Mouse (Mus musculus) heart, embryonic 16.5 days (tissue): ENCODE measurements around the gene Mfng. TPM values are rescaled to one million over a fixed set of nuclear protein-coding genes. Genes with fewer than 3 reads are reported as not detected.

Experiments used
- ATAC-seq: fragments of 200-750 bp; cut with Nextera tagmentation; replicated peaks from 2 replicates; pipeline ENCODE4 v1.8.0; 2017; ENCODE audit warnings: moderate number of reproducible peaks; ENCODE audit not compliant: insufficient read depth, low FRiP score; ENCODE audit errors: extremely low read depth
- H3K27ac ChIP-seq: fragments of 300-500 bp; sonication (generic); 2 replicates; pipeline ENCODE4 v1.5.1; 2014; ENCODE audit warnings: mild to moderate bottlenecking, low read length, control low read depth, moderate library complexity
- H3K27me3 ChIP-seq: fragments of 300-500 bp; sonication (generic); 2 replicates; pipeline ENCODE4 v1.6.1; 2014; ENCODE audit warnings: low read length, mixed read lengths; ENCODE audit not compliant: control insufficient read depth, insufficient read depth
- H3K36me3 ChIP-seq: fragments of 300-500 bp; sonication (generic); 2 replicates; pipeline ENCODE4 v1.6.1; 2014; ENCODE audit not compliant: control insufficient read depth, insufficient read depth
- H3K4me1 ChIP-seq: fragments of 300-500 bp; sonication (generic); 2 replicates; pipeline ENCODE4 v1.6.1; 2014; ENCODE audit warnings: low read length, mixed read lengths; ENCODE audit not compliant: control insufficient read depth, insufficient read depth
- H3K4me2 ChIP-seq: fragments of 300-500 bp; sonication (generic); 2 replicates; pipeline ENCODE4 v1.6.1; 2014; ENCODE audit warnings: low read depth, mild to moderate bottlenecking, control low read depth, low read length
- H3K4me3 ChIP-seq: fragments of 300-500 bp; sonication (generic); 2 replicates; pipeline ENCODE4 v1.5.1; 2014; ENCODE audit warnings: mild to moderate bottlenecking, control low read depth, low read length
- H3K9ac ChIP-seq: fragments of 300-500 bp; sonication (generic); 2 replicates; pipeline ENCODE4 v1.6.1; 2014; ENCODE audit warnings: low read length, control low read depth
- H3K9me3 ChIP-seq: fragments of 300-500 bp; sonication (generic); replicated peaks from 2 replicates; pipeline ENCODE4 v1.6.1; 2016; ENCODE audit warnings: low read length; ENCODE audit not compliant: control insufficient read depth
- WGBS: fragments of 180-500 bp; shearing (Covaris S2); extraction: QIAGEN DNeasy Blood & Tissue Kit; methylation state at CpG from one replicate; pipeline ENCODE4 v1.1.7; 2014; 5-methylcytosine and 5-hydroxymethylcytosine counted together
- polyA plus RNA-seq: library from polyadenylated mRNA; unstranded; fragments of >200 nt; fragmentation: Nextera tagmentation; extraction: Ambion mirVana; gene quantifications from 2 replicates; pipeline ENCODE4 v1.2.1, GENCODE M21; 2015

Gene Mfng
- polyA plus RNA-seq, 1 experiment from 2014 or later = 19.8 TPM

- H3K4me3 ChIP-seq = no peak overlapping the region
- WGBS = 80% methylated on average over 2 of the region's 2 CpGs
- ATAC-seq = no peak
- H3K27me3 ChIP-seq = peaks cover 11% of the 10 kb centered on the region
- no peak overlapping the region for H3K4me2 ChIP-seq
- H3K36me3 ChIP-seq = no peaks in the 10 kb centered on the region; the same call in 1 of the 2 replicates
- no peak overlapping the region for H3K9ac ChIP-seq
- H3K9me3 ChIP-seq = no peaks in the 10 kb centered on the region
- peaks cover 44% of the 10 kb centered on the region for H3K4me1 ChIP-seq
- H3K27ac ChIP-seq = no peak overlapping the region
These were observed 32.1 kb upstream of the Mfng start for GRCm38 (mm10) chr15:78805351-78805750.

DNA sequence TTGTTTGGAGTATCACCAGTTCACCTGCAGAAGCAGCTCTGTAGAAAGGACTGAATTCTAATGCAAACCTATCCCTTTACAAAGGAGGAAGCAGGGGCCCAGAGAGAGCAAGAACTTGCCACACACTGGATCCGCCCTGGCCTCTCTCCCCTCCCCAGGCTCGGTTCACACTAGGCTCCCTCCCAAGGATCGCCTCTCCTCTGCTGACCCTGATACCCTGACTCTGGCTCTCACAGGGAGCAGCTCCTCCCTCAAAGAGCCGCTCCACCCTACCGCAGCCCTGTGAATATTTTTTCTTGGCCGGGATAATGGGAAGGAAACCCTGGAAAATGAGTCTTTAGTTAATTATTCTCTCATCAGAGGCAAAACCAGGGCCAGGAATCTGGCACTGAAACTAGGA lies 31.1 kb upstream of the Mfng start:
- no peak overlapping the region for H3K4me2 ChIP-seq
- WGBS = 29% methylated on average over 6 of the region's 6 CpGs

GRCm38 (mm10) chr15:78803499-78803900 lies 30.2 kb upstream of the Mfng start:
- Histone ChIP-seq H3K4me3 (peak overlapping the region; percentile 80), H3K27ac (peak overlapping the region; percentile 90), H3K36me3 (peaks cover under 1% of the 10 kb centered on the region; the same call in 1 of the 2 replicates), H3K9me3 (no peaks in the 10 kb centered on the region), H3K4me1 (peaks cover 40% of the 10 kb centered on the region), H3K27me3 (peaks cover 9% of the 10 kb centered on the region), H3K9ac (peak overlapping the region; percentile 94; the same call in 1 of the 2 replicates), H3K4me2 (peak overlapping the region; percentile 98)
- WGBS = 2% methylated on average over 8 of the region's 8 CpGs
- ATAC-seq = peak; percentile 63

More for the DNA sequence above, 31.1 kb upstream of the Mfng start:
- H3K4me3 ChIP-seq = no peak overlapping the region
- no peaks in the 10 kb centered on the region; the same call in 1 of the 2 replicates for H3K36me3 ChIP-seq
- H3K9me3 ChIP-seq = no peaks in the 10 kb centered on the region
- peak overlapping the region; percentile 90 for H3K27ac ChIP-seq
- peaks cover 36% of the 10 kb centered on the region for H3K4me1 ChIP-seq
- ATAC-seq = no peak
- H3K27me3 ChIP-seq = peaks cover 9% of the 10 kb centered on the region
- H3K9ac ChIP-seq = no peak overlapping the region

GRCm38 (mm10) chr15:78802776-78803391 lies 29.6 kb upstream of the Mfng start, which contains the start of gene Card10:
Card10 (minus strand) TSS chr15:78803042.
- no peaks in the 10 kb centered on the region for H3K9me3 ChIP-seq
- H3K4me2 ChIP-seq = peak within 1 kb of the TSS; percentile 98
- whole genome bisulfite sequencing = under 1% methylated on average over 67 of the region's 70 CpGs
- peaks cover 2% of the 10 kb centered on the region; the same call in 1 of the 2 replicates for H3K36me3 ChIP-seq
- peak within 1 kb of the TSS; percentile 80 for H3K4me3 ChIP-seq
- peaks cover 44% of the 10 kb centered on the region for H3K4me1 ChIP-seq
- H3K27me3 ChIP-seq = peaks cover 9% of the 10 kb centered on the region
- peak; percentile 75 for ATAC-seq
- H3K9ac ChIP-seq = peak within 1 kb of the TSS; percentile 94
- peak within 1 kb of the TSS; percentile 90 for H3K27ac ChIP-seq

DNA sequence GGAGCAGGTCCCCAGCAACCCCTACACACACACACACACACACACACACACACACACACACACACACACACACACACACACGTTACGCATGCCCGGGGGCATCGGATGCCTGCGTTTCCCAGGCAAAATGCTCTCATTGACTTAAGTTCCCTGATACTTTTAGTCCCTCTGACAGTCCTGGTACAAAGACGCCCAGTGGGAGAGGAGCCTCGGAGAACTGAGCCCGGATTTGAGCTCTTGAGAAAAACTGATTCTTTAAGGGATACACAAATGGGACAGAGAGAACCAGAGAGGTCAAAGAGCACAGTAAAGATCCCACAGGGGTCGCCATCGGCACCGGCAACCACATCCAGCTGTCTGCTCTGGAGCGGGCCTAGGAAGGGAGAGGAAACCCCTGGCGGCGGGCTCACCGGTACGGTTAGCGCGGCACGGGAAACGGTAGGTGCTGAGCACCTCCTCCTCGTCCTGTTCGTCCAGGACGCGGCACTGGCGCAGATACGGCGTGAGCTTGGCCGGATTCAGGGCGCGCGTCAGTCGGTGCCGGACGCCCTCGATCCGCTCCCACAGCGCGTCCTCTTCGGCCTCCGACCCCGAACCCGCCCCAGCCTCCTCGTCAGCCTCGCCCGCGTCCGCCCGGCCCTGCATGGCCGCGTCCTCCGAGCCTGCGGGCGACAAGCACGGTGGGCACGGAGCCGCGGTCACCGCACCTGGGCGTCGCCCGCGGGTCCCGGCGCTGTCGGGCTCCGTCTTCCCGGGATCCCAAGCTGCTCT lies 28.9 kb upstream of the Mfng start:
- Histone ChIP-seq H3K4me3 (peak overlapping the region; percentile 80), H3K4me1 (peaks cover 43% of the 10 kb centered on the region), H3K4me2 (peak overlapping the region; percentile 98), H3K27me3 (peaks cover 9% of the 10 kb centered on the region), H3K9me3 (no peaks in the 10 kb centered on the region), H3K9ac (peak overlapping the region; percentile 94), H3K27ac (peak overlapping the region; percentile 90), H3K36me3 (peaks cover 2% of the 10 kb centered on the region; the same call in 1 of the 2 replicates)
- 5% methylated on average over 67 of the region's 67 CpGs for WGBS
- ATAC-seq = peak; percentile 28

GRCm38 (mm10) chr15:78801571-78801970 lies 28.3 kb upstream of the Mfng start:
- H3K27me3 ChIP-seq = peaks cover 9% of the 10 kb centered on the region

GRCm38 (mm10) chr15:78799029-78799428 lies 25.8 kb upstream of the Mfng start:
- H3K27ac ChIP-seq = peak overlapping the region; percentile 53
- 49% methylated on average over 19 of the region's 21 CpGs for WGBS
- no peak overlapping the region for H3K4me3 ChIP-seq
- H3K9ac ChIP-seq = peak overlapping the region; percentile 49; the same call in 1 of the 2 replicates
- H3K4me1 ChIP-seq = peaks cover 43% of the 10 kb centered on the region
- H3K4me2 ChIP-seq = no peak overlapping the region
- H3K27me3 ChIP-seq = peaks cover 8% of the 10 kb centered on the region
- peaks cover 2% of the 10 kb centered on the region; the same call in 1 of the 2 replicates for H3K36me3 ChIP-seq
- H3K9me3 ChIP-seq = no peaks in the 10 kb centered on the region
- no peak for ATAC-seq

More at GRCm38 (mm10) chr15:78801571-78801970, 28.3 kb upstream of the Mfng start:
- 86% methylated on average over 9 of the region's 9 CpGs for WGBS
- H3K27ac ChIP-seq = no peak overlapping the region
- peaks cover 43% of the 10 kb centered on the region for H3K4me1 ChIP-seq
- H3K4me3 ChIP-seq = peak overlapping the region; percentile 80
- no peak for ATAC-seq
- peak overlapping the region; percentile 98 for H3K4me2 ChIP-seq
- peaks cover 2% of the 10 kb centered on the region; the same call in 1 of the 2 replicates for H3K36me3 ChIP-seq
- no peaks in the 10 kb centered on the region for H3K9me3 ChIP-seq
- peak overlapping the region; percentile 94 for H3K9ac ChIP-seq

DNA sequence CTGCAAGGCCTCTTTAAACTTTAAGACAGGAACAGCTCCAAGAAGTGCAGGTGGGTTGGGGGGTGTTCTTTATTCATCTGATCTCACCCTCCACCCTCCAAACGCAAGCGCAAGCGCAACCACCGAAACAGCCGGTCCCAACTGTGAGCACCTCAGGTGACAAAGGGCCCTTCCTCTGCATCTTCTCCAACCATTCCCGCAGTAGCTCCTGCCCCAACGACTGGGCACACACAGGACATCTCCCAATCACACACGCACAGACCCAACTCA lies 23.7 kb upstream of the Mfng start:
- 89% methylated on average over 8 of the region's 8 CpGs for WGBS
- Histone ChIP-seq H3K36me3 (peaks cover 2% of the 10 kb centered on the region; the same call in 1 of the 2 replicates), H3K9me3 (no peaks in the 10 kb centered on the region), H3K9ac (peak overlapping the region; percentile 29; the same call in 1 of the 2 replicates), H3K4me3 (no peak overlapping the region), H3K27me3 (peaks cover 8% of the 10 kb centered on the region), H3K27ac (peak overlapping the region; percentile 3; the same call in 1 of the 2 replicates), H3K4me2 (no peak overlapping the region), H3K4me1 (peaks cover 30% of the 10 kb centered on the region)
- no peak for ATAC-seq
